Mouse (Mus musculus): Measurements from ENCODE around the gene Sept12.

Gene Sept12

DNA sequence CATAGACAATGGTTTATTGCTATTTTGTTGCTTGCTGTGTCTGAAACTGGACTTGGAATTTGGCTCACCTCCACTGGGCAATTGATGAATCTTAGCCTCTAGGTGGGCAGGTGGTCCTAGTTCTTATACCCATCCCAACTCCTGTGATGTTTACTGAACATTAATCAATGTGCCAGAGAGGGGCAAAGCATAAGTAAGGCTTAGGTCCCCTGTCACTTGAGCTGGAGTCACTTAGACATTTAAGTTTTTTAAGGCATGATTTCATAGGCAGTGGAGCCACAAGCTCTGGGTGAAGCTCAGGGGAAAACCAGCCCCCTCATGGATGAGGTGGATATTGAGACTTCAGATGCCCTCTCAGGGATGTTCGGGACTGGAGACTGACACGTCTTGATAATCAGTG lies 59.2 kb downstream of the Sept12 start, which contains the start of gene Nudt16l1:
Gene Nudt16l1 (plus strand): TSS at position 301 of the 400 bp plus-strand sequence.
- DNase-seq (ENCODE audit: low spot score in 2 of 2): no peak

DNA sequence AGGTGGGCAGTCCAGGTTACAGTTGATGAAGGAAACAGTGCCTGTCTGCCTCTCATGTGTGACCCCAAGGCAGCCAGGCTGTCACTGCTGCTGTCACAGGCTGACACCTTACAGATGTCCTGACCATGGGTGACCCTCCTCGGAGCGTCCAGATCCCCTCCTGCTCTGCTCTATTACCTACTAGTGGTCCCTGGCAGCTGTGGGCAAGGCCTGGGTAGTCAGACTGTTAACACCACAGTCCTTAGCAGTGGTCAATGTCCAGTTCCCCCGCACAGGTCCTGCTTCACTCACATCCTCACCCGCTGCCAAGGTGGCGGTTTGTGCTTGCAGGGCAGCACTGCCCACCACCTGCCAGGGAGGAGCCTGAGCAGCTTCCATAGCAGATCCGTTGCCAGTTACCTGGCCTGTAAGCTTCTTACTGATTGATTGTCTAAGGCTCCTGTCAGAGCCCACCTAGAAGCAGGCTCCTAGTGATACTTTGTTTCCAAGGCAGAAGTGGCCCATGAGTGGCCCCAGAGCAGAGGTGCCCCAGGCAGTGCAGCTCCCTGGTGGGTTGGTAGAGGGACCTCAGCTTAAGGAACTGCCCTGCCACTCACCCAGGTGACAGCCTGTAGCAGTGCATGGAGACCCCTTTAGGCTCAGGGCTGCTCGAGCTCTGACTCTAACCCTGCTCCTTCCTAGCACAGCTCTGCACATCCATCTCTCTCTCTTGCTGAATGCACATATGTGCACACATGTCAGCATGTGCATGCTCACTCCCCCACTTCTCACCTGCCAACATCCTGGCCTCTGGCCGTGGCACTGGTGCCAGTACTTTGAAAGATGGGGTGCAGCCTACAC lies 60.1 kb downstream of the Sept12 start:
- DNase-seq (ENCODE audit: low spot score in 2 of 2): no peak

Measured in right cerebral cortex, postnatal 36 days (tissue).